Mouse (Mus musculus) embryonic facial prominence, embryonic 11.5 days (tissue): ENCODE results near the gene Rxfp3. TPM values are rescaled to one million over a fixed set of nuclear protein-coding genes. Genes with fewer than 3 reads are reported as not detected.

Experiments
- ATAC-seq: fragments of 200-750 bp; cut with Nextera tagmentation; replicated peaks from 2 replicates; pipeline ENCODE4 v1.8.0; 2017; ENCODE audit warnings: low read depth; ENCODE audit not compliant: insufficient number of reproducible peaks, low FRiP score, low TSS enrichment
- DNase-seq: peaks from one replicate; pipeline ENCODE4 v3.0.0-alpha.2; 2015; ENCODE audit warnings: low spot score
- H3K27ac ChIP-seq: fragments of 300-500 bp; sonication (generic); replicated peaks from 2 replicates; pipeline ENCODE4 v1.5.1; 2014; ENCODE audit warnings: mild to moderate bottlenecking, low read depth, low read length, control low read depth
- H3K27me3 ChIP-seq: fragments of 300-500 bp; sonication (generic); 2 replicates; pipeline ENCODE4 v1.6.1; 2014; ENCODE audit warnings: mild to moderate bottlenecking, low read length, moderate library complexity, mixed read lengths; ENCODE audit not compliant: control insufficient read depth, insufficient read depth
- H3K36me3 ChIP-seq: fragments of 300-500 bp; sonication (generic); replicated peaks from 2 replicates; pipeline ENCODE4 v1.6.1; 2014; ENCODE audit warnings: low read depth, mild to moderate bottlenecking, low read length, moderate library complexity, mixed read lengths; ENCODE audit not compliant: control insufficient read depth, insufficient read depth
- H3K4me1 ChIP-seq: fragments of 300-500 bp; sonication (generic); 2 replicates; pipeline ENCODE4 v1.6.1; 2014; ENCODE audit warnings: low read length, mixed read lengths; ENCODE audit not compliant: control insufficient read depth, insufficient read depth
- H3K4me2 ChIP-seq: fragments of 300-500 bp; sonication (generic); 2 replicates; pipeline ENCODE4 v1.6.1; 2014; ENCODE audit warnings: low read depth, mild to moderate bottlenecking, control low read depth, low read length, moderate library complexity
- H3K4me3 ChIP-seq: fragments of 300-500 bp; sonication (generic); 2 replicates; pipeline ENCODE4 v1.5.1; 2014; ENCODE audit warnings: low read depth, low read length, control low read depth
- H3K9ac ChIP-seq: fragments of 300-500 bp; sonication (generic); replicated peaks from 2 replicates; pipeline ENCODE4 v1.6.1; 2014; ENCODE audit warnings: mild to moderate bottlenecking, control low read depth, low read length
- H3K9me3 ChIP-seq: fragments of 300-500 bp; sonication (generic); replicated peaks from 2 replicates; pipeline ENCODE4 v1.6.1; 2016; ENCODE audit warnings: mild to moderate bottlenecking, low read length, inconsistent platforms, mixed read lengths; ENCODE audit not compliant: control insufficient read depth
- WGBS: fragments of 180-500 bp; shearing (Covaris S2); extraction: QIAGEN DNeasy Blood & Tissue Kit; methylation state at CpG from one replicate; pipeline ENCODE4 v1.1.7; 2014; 5-methylcytosine and 5-hydroxymethylcytosine counted together
- polyA plus RNA-seq: library from polyadenylated mRNA; unstranded; fragments of >200 nt; fragmentation: Nextera tagmentation; extraction: Ambion mirVana; gene quantifications from 2 replicates; pipeline ENCODE4 v1.2.1, GENCODE M21; 2014

The Rxfp3 gene
- polyA plus RNA-seq, 1 experiment from 2014 or later: 1.3 TPM

DNA sequence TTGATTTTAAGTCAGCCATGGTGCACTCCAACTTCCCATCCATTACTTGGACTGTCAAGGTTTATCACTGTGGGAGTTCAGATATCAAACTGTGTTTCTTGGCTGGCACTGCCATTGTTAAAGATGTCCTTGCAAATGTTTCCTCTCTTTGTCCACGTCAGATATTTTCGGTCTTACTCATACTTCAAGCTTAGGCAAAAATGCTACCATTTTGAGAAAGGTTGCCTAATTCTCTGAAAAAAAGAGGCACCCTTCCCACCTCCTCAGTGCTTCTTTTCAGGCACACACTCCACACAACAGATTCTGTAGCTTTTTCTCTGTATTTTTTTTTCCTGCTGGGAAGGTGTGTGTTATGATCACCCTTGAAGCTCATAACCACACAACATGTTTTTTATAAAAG, 3.4 kb upstream of the Rxfp3 start:
- ATAC-seq: no peak
- H3K9ac ChIP-seq: no peak overlapping the region
- no peak overlapping the region for H3K27ac ChIP-seq
- 89% methylated on average over 2 of the region's 2 CpGs for WGBS
- no peaks in the 10 kb centered on the region for H3K36me3 ChIP-seq
- H3K4me3 ChIP-seq: no peak overlapping the region
- peaks cover 10% of the 10 kb centered on the region for H3K4me1 ChIP-seq
- H3K4me2 ChIP-seq: no peak overlapping the region
- no peaks in the 10 kb centered on the region for H3K9me3 ChIP-seq
- peaks cover 17% of the 10 kb centered on the region for H3K27me3 ChIP-seq
- no peak for DNase-seq

DNA sequence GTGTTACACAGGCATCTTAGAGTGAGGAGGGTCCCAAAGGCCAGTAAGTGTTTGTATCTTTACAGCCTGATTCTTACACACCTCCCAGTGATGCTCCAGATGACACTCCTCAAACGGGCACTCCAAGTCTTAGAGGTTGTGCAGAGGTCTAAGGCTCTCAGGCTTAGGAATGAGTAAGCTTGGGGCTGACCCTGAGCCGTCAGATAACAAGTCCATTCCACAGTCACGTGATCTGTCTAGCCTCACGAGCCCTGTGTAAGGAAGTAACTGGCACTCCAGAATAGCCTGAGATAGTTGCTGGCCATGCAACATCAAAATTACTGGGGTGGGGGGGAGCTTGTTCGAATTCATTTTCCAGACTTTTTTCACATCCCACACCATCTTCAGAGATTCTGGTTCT, 2.3 kb upstream of the Rxfp3 start:
- 49% methylated on average over 5 of the region's 5 CpGs for WGBS
- no peak overlapping the region for H3K4me3 ChIP-seq
- H3K4me1 ChIP-seq: peaks cover 12% of the 10 kb centered on the region
- no peak overlapping the region for H3K4me2 ChIP-seq
- H3K9ac ChIP-seq: no peak overlapping the region
- no peaks in the 10 kb centered on the region for H3K36me3 ChIP-seq
- DNase-seq (no peak), ATAC-seq (no peak)
- H3K9me3 ChIP-seq: no peaks in the 10 kb centered on the region
- peaks cover 29% of the 10 kb centered on the region for H3K27me3 ChIP-seq
- H3K27ac ChIP-seq: no peak overlapping the region

DNA sequence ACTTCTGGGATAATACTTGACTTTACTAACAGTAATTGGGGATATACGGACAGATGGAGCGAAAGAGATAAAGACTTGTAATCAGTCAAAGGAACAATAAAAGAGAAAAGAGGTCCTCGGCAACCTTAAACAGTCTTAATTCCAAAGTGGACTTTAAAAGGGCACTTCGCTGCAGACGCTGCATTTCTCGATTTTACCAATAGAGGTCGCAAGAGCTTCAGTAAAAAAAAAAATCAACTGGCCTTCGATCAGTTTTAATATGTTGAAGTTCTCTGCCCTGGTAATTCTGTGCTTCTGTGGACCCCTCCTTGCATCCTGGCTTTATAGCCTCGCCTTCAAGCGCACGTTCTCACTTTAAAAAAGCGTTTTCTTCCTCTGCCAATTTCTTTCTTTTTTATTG, 685 bp upstream of the Rxfp3 start:
- Histone ChIP-seq H3K4me1 (peaks cover 12% of the 10 kb centered on the region), H3K36me3 (no peaks in the 10 kb centered on the region), H3K9me3 (no peaks in the 10 kb centered on the region), H3K4me3 (no peak overlapping the region), H3K27me3 (peaks cover 37% of the 10 kb centered on the region), H3K27ac (no peak overlapping the region), H3K4me2 (no peak overlapping the region), H3K9ac (no peak overlapping the region)
- WGBS: 3% methylated on average over 12 of the region's 12 CpGs
- no peak for ATAC-seq
- DNase-seq: peak; percentile 86

DNA sequence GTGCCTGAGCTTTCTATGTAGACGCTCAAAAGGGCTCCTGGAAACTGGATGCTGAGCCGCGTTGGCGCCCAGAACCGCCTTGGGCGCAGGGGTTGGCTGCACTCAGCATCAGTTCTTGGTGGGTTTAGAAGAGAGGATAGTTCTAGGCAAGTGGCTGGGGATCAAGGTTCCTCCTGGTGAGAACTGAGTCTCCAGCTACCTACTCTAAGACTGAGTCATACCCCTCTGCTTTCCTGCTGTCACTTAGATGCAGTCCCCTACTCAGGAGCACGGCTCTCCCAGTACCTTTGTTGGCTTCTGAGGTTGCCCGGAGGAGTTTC, 455 bp downstream of the Rxfp3 start:
- DNase-seq (peak; percentile 18), ATAC-seq (no peak)
- H3K36me3 ChIP-seq: no peaks in the 10 kb centered on the region
- H3K4me1 ChIP-seq: peaks cover 12% of the 10 kb centered on the region
- H3K4me3 ChIP-seq: peak overlapping the region; percentile 27
- H3K27me3 ChIP-seq: peaks cover 37% of the 10 kb centered on the region
- H3K9me3 ChIP-seq: no peaks in the 10 kb centered on the region
- H3K4me2 ChIP-seq: peak overlapping the region; percentile 65
- WGBS: 5% methylated on average over 8 of the region's 8 CpGs
- H3K9ac ChIP-seq: no peak overlapping the region
- no peak overlapping the region for H3K27ac ChIP-seq

DNA sequence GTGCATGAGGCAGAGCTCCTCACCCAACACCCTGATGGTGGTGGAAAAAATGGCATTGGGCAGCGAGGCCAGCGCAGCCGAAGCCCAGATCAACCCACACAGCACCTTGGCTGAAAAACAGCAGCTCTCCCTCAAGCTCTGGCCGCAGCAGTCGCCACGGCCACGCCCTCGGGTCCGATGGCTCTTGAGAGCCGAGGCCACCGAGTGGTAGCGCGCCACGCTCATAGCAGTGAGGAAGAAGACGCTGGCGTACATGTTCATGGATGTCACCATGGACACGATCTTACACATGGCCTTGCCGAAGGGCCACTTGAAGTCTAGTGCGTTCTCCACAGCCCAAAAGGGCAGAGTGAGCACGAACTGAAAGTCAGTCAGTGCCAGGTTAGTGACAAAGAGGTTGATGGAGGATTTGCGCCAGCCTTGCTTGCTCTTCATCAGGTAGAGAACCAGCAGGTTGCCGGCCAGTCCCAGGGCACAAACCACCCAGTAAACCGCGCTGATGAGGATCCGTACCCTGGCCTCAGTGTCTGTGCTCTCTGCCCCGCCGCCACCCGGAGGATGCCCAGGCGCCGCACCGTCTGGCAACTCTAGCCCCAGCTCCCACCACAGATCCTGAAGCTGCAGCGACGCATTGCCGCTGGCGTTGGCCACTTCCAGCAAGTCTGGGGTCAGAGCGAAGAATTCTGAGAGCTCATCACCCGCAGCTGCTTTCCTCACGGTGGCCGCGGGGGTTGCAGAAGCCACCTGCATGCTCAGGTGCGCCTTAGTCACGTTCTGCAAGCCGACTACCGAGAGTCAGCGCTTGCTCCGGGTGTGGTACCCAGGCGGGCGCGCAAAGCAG, 1.0 kb downstream of the Rxfp3 start:
- ATAC-seq: no peak
- Histone ChIP-seq H3K36me3 (no peaks in the 10 kb centered on the region), H3K4me2 (peak overlapping the region; percentile 65), H3K27ac (no peak overlapping the region), H3K4me1 (peaks cover 12% of the 10 kb centered on the region), H3K9me3 (no peaks in the 10 kb centered on the region), H3K9ac (peak overlapping the region; percentile 7; the same call in 1 of the 2 replicates), H3K4me3 (peak overlapping the region; percentile 27), H3K27me3 (peaks cover 37% of the 10 kb centered on the region)
- peak; percentile 19 for DNase-seq
- 4% methylated on average over 49 of the region's 49 CpGs for WGBS

DNA sequence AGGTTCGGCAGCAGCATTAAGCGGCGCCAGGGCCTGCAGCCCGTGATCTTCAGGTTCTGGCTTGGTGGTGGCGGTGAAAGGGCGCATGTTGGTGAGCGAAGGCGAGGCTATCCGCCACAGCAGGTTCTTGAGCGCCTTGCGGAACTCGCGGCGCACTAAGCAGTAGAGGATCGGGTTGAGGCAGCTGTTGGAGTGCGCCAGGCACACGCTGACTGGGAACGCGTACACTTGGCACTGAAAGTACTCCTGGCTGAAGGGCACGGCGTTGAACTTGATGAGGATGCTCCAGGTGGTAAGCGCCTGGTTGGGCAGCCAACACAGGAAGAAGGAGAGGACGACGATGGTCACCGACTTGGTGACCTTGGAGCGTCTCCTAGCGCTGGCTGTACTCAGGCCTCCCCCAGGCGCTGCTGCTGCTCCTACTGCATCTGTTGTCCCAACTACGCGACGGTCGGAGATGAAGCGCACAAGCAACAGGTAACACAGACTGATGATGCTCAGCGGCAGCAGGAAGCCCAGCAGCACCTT, 1.8 kb downstream of the Rxfp3 start:
- peaks cover 12% of the 10 kb centered on the region for H3K4me1 ChIP-seq
- no peak overlapping the region for H3K27ac ChIP-seq
- WGBS: 3% methylated on average over 34 of the region's 34 CpGs
- H3K9ac ChIP-seq: no peak overlapping the region; the same call in 1 of the 2 replicates
- no peaks in the 10 kb centered on the region for H3K9me3 ChIP-seq
- peak overlapping the region; percentile 27 for H3K4me3 ChIP-seq
- peaks cover 37% of the 10 kb centered on the region for H3K27me3 ChIP-seq
- DNase-seq (peak; percentile 23), ATAC-seq (no peak)
- peak overlapping the region; percentile 65 for H3K4me2 ChIP-seq
- H3K36me3 ChIP-seq: no peaks in the 10 kb centered on the region

DNA sequence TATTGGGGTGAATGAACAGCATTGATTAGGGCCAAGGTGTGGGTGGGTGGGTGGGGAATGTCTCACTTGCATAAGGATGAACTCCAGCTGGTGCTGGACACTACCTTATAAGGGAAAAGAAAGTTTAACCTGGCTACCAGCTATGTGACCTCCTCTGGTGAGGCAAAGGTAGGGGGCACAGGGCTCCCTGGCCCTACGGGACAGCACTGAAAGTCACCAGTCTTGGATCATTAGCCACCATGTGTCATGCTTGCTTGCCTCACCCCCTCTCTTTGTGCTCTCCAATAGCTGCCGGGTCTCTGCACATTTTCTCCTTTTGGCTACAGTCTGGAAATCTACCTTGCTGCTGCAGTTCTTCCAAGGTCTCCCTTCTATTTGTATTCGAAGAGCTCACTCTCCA, 7.6 kb downstream of the Rxfp3 start:
- Histone ChIP-seq H3K27me3 (peaks cover 10% of the 10 kb centered on the region), H3K27ac (no peak overlapping the region), H3K4me2 (no peak overlapping the region), H3K4me3 (no peak overlapping the region), H3K4me1 (no peaks in the 10 kb centered on the region), H3K9ac (no peak overlapping the region), H3K36me3 (no peaks in the 10 kb centered on the region), H3K9me3 (no peaks in the 10 kb centered on the region)
- WGBS: 84% methylated on average over 3 of the region's 3 CpGs
- no peak for ATAC-seq
- no peak for DNase-seq

DNA sequence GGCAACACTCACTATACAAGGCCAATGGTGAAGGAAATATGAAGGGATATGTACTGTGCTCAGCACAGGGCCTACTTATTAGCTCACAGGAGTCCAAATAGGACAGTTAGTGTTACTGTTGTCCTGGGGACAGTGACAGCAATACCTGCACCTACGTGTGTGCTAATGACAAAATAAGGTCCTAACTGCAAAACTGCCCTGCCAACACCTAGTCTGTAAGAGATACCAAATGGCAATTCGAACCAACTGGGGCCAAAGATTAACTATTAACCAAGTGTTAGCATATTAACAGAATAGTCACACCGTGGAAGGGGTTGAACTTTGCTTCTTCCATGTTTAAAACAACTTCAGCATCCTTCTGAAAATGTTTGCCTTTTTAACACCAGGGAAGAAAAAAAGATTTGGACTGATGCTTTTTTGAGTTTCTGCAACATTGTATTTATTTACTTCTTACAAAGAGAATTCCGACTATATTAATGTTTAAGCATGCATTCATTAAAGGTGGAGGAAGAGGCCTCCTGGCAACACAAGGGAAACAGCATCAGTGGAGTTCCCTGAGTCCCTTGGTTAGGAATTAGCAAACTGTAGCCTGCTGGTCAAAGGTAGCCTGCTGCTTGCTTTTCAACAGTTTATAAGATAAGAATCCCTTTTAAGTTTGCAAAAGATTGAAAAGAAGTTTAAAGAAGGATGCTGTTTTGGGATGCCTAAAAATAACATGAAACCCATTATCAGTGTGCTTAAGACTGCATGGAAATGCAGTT, 10.8 kb downstream of the Rxfp3 start:
- Histone ChIP-seq H3K4me3 (no peak overlapping the region), H3K4me1 (no peaks in the 10 kb centered on the region), H3K9me3 (no peaks in the 10 kb centered on the region), H3K36me3 (no peaks in the 10 kb centered on the region), H3K27ac (no peak overlapping the region), H3K9ac (no peak overlapping the region), H3K4me2 (no peak overlapping the region), H3K27me3 (no peaks in the 10 kb centered on the region)
- DNase-seq (no peak), ATAC-seq (no peak)
- WGBS: 68% methylated on average over 4 of the region's 4 CpGs
